Mouse (Mus musculus): ENCODE data around the gene Hist1h4b. TPM values are rescaled to one million over a fixed set of nuclear protein-coding genes. Genes with fewer than 3 reads are reported as not detected.
"Not testable (repeated sequence)": the region's sequence is repeated elsewhere in the genome, so short reads cannot be mapped to it uniquely, and the experiment has no call there.

Gene Hist1h4b
- polyA plus RNA-seq, 1 experiment from 2014 or later: 3.7 TPM

DNA sequence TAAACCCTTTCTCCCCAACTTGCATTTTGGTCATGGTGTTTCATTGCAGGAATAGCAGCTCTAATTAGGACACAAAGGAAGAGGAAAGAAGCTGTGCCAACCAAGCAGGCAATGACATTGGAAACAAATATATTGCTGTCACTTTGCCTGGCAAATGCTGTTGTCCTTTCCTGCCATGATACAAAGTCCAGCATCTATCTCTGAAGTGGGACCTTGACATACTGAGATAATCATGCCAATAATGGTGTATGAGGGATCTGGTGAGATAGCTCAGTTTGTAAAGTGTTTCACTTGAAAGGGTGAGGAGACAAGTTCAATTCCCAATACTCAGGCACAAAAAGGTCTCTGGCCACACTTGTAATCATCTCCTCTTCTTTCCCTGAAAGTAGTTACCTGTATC lies 10.0 kb downstream of the Hist1h4b start:
- Histone ChIP-seq H3K4me3 (replicated peaks; ENCODE audit: low read length) (no peak overlapping the region), H3K4me2 (ENCODE audit: low read depth, low read length) (no peak overlapping the region), H3K27ac (ENCODE audit: low read length) (no peak overlapping the region), H3K4me1 (ENCODE audit: control insufficient read depth, insufficient read depth, low read length) (peaks cover 13% of the 10 kb centered on the region), H3K9me3 (replicated peaks; ENCODE audit: control insufficient read depth, low read length) (no peaks in the 10 kb centered on the region), H3K9ac (ENCODE audit: low read length) (no peak overlapping the region), H3K27me3 (ENCODE audit: control insufficient read depth, insufficient read depth, low read length) (no peaks in the 10 kb centered on the region), H3K36me3 (ENCODE audit: control insufficient read depth, insufficient read depth, low read length) (no peaks in the 10 kb centered on the region)
- ATAC-seq (ENCODE audit: insufficient read depth, low FRiP score): no peak

GRCm38 (mm10) chr13:23768834-23769397 lies 12.1 kb downstream of the Hist1h4b start:
- no peak overlapping the region for H3K27ac ChIP-seq (ENCODE audit: low read length)
- no peak overlapping the region for H3K9ac ChIP-seq (ENCODE audit: low read length)
- no peaks in the 10 kb centered on the region for H3K36me3 ChIP-seq (ENCODE audit: control insufficient read depth, insufficient read depth, low read length)
- no peak overlapping the region for H3K4me2 ChIP-seq (ENCODE audit: low read depth, low read length)
- ATAC-seq (ENCODE audit: insufficient read depth, low FRiP score): no peak
- H3K4me3 ChIP-seq (replicated peaks; ENCODE audit: low read length): no peak overlapping the region
- H3K9me3 ChIP-seq (replicated peaks; ENCODE audit: control insufficient read depth, low read length): no peaks in the 10 kb centered on the region
- peaks cover 6% of the 10 kb centered on the region for H3K4me1 ChIP-seq (ENCODE audit: control insufficient read depth, insufficient read depth, low read length)
- 49% methylated on average over 5 of the region's 5 CpGs for WGBS
- H3K27me3 ChIP-seq (ENCODE audit: control insufficient read depth, insufficient read depth, low read length): no peaks in the 10 kb centered on the region

- WGBS: 77% methylated on average over 2 of the region's 2 CpGs
- H3K4me2 ChIP-seq (ENCODE audit: low read depth, low read length); H3K27me3 ChIP-seq (ENCODE audit: control insufficient read depth, insufficient read depth, low read length); H3K4me3 ChIP-seq (replicated peaks; ENCODE audit: low read length); H3K27ac ChIP-seq (ENCODE audit: low read length); H3K36me3 ChIP-seq (ENCODE audit: control insufficient read depth, insufficient read depth, low read length); H3K4me1 ChIP-seq (ENCODE audit: control insufficient read depth, insufficient read depth, low read length); ATAC-seq (ENCODE audit: insufficient read depth, low FRiP score); H3K9me3 ChIP-seq (replicated peaks; ENCODE audit: control insufficient read depth, low read length); H3K9ac ChIP-seq (ENCODE audit: low read length): not testable (repeated sequence)
These were observed 12.8 kb downstream of the Hist1h4b start, which contains the start of gene Trim38 for GRCm38 (mm10) chr13:23769613-23770012. TSS of gene Trim38 (plus strand) at chr13:23769913.

GRCm38 (mm10) chr13:23772561-23773313 lies 15.9 kb downstream of the Hist1h4b start:
- Histone ChIP-seq H3K4me1 (ENCODE audit: control insufficient read depth, insufficient read depth, low read length) (no peaks in the 10 kb centered on the region), H3K9me3 (replicated peaks; ENCODE audit: control insufficient read depth, low read length) (no peaks in the 10 kb centered on the region), H3K4me2 (ENCODE audit: low read depth, low read length) (peak overlapping the region; percentile 43), H3K4me3 (replicated peaks; ENCODE audit: low read length) (peak overlapping the region; percentile 8), H3K27ac (ENCODE audit: low read length) (no peak overlapping the region), H3K27me3 (ENCODE audit: control insufficient read depth, insufficient read depth, low read length) (no peaks in the 10 kb centered on the region), H3K36me3 (ENCODE audit: control insufficient read depth, insufficient read depth, low read length) (no peaks in the 10 kb centered on the region), H3K9ac (ENCODE audit: low read length) (no peak overlapping the region)
- ATAC-seq (ENCODE audit: insufficient read depth, low FRiP score): peak; percentile 88
- WGBS: 21% methylated on average over 21 of the region's 21 CpGs

- no peak overlapping the region for H3K4me3 ChIP-seq (replicated peaks; ENCODE audit: low read length)
- WGBS: 91% methylated on average over 7 of the region's 7 CpGs
These were observed 21.5 kb downstream of the Hist1h4b start for GRCm38 (mm10) chr13:23778339-23778738.

DNA sequence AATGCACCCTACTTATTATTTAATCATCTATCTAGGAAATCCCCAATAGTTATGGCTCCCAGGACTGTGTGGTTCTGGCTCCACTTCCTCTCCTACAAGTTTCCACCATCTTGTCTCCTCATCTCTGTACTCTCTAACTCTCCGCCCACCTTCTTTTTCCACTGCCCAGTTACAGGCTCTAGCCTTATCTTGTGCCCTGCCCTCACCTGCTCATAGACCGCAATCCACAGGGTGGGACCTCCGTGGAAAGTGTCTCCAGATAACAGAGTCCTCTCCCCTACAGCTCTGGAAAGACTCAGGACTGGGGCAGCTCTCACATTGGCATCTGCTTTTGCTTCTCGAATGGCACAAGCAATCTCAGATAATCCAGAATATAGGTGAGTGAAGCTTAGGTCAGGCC lies 22.2 kb downstream of the Hist1h4b start:
- ATAC-seq (ENCODE audit: insufficient read depth, low FRiP score): no peak
- Histone ChIP-seq H3K4me1 (ENCODE audit: control insufficient read depth, insufficient read depth, low read length) (no peaks in the 10 kb centered on the region), H3K9me3 (replicated peaks; ENCODE audit: control insufficient read depth, low read length) (no peaks in the 10 kb centered on the region), H3K27ac (ENCODE audit: low read length) (no peak overlapping the region), H3K27me3 (ENCODE audit: control insufficient read depth, insufficient read depth, low read length) (no peaks in the 10 kb centered on the region), H3K4me3 (replicated peaks; ENCODE audit: low read length) (no peak overlapping the region), H3K36me3 (ENCODE audit: control insufficient read depth, insufficient read depth, low read length) (no peaks in the 10 kb centered on the region), H3K9ac (ENCODE audit: low read length) (no peak overlapping the region), H3K4me2 (ENCODE audit: low read depth, low read length) (no peak overlapping the region)
- WGBS: 68% methylated on average over 4 of the region's 4 CpGs

More at GRCm38 (mm10) chr13:23778339-23778738, 21.5 kb downstream of the Hist1h4b start:
- Histone ChIP-seq H3K4me2 (ENCODE audit: low read depth, low read length) (no peak overlapping the region), H3K9me3 (replicated peaks; ENCODE audit: control insufficient read depth, low read length) (no peaks in the 10 kb centered on the region), H3K36me3 (ENCODE audit: control insufficient read depth, insufficient read depth, low read length) (no peaks in the 10 kb centered on the region), H3K27me3 (ENCODE audit: control insufficient read depth, insufficient read depth, low read length) (no peaks in the 10 kb centered on the region), H3K27ac (ENCODE audit: low read length) (no peak overlapping the region), H3K4me1 (ENCODE audit: control insufficient read depth, insufficient read depth, low read length) (no peaks in the 10 kb centered on the region), H3K9ac (ENCODE audit: low read length) (no peak overlapping the region)
- no peak for ATAC-seq (ENCODE audit: insufficient read depth, low FRiP score)

DNA sequence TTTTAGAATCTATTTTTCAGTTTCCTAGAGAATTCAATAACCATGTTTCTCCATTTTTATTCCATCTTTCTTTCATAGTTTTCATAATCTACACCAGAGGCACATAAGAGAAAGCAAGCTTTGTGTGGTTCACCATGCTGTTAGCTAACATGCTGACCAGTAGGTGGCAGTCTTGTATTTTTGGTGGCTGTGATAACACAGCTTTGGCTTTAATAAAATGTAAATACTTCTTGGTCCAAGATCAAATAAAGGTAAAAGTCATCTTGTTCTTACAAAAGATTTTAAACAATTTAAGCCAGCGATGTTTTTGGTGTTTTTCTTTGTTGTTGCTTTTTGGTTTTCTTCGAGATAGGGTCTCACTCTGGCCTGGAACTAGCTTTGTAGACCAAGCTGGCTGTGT lies 35.7 kb downstream of the Hist1h4b start:
- Histone ChIP-seq H3K4me2 (ENCODE audit: low read depth, low read length) (no peak overlapping the region), H3K27ac (ENCODE audit: low read length) (no peak overlapping the region), H3K4me1 (ENCODE audit: control insufficient read depth, insufficient read depth, low read length) (no peaks in the 10 kb centered on the region), H3K27me3 (ENCODE audit: control insufficient read depth, insufficient read depth, low read length) (no peaks in the 10 kb centered on the region), H3K9ac (ENCODE audit: low read length) (no peak overlapping the region), H3K4me3 (replicated peaks; ENCODE audit: low read length) (no peak overlapping the region), H3K36me3 (ENCODE audit: control insufficient read depth, insufficient read depth, low read length) (no peaks in the 10 kb centered on the region), H3K9me3 (replicated peaks; ENCODE audit: control insufficient read depth, low read length) (no peaks in the 10 kb centered on the region)
- no peak for ATAC-seq (ENCODE audit: insufficient read depth, low FRiP score)
- WGBS: 42% methylated on average over 2 of the region's 2 CpGs

DNA sequence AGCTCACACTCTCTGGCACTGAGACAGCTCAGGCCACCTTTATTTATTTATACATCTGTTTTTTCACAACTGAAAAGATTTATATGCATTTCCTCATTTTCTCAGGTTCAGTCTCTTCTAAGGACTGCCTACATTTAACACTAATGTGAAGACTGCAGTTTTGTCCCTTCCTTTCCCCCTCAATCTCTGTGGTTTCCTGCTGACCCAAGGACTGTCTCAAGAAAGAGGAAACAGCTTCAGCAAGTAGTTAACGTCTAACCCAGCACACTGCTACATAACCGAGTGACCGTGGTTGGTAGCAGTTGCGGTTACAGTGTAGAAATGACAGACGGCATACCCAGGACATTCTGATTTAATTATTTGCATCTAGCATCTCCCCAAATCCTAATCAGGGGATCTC lies 42.6 kb downstream of the Hist1h4b start:
- 76% methylated on average over 5 of the region's 5 CpGs for WGBS
- H3K9me3 ChIP-seq (replicated peaks; ENCODE audit: control insufficient read depth, low read length): no peaks in the 10 kb centered on the region
- no peaks in the 10 kb centered on the region for H3K36me3 ChIP-seq (ENCODE audit: control insufficient read depth, insufficient read depth, low read length)
- H3K4me1 ChIP-seq (ENCODE audit: control insufficient read depth, insufficient read depth, low read length): no peaks in the 10 kb centered on the region
- no peak overlapping the region for H3K27ac ChIP-seq (ENCODE audit: low read length)
- no peaks in the 10 kb centered on the region for H3K27me3 ChIP-seq (ENCODE audit: control insufficient read depth, insufficient read depth, low read length)
- H3K9ac ChIP-seq (ENCODE audit: low read length): no peak overlapping the region
- H3K4me2 ChIP-seq (ENCODE audit: low read depth, low read length): no peak overlapping the region
- no peak for ATAC-seq (ENCODE audit: insufficient read depth, low FRiP score)
- H3K4me3 ChIP-seq (replicated peaks; ENCODE audit: low read length): no peak overlapping the region

GRCm38 (mm10) chr13:23804532-23804931 lies 47.7 kb downstream of the Hist1h4b start:
- no peak overlapping the region for H3K4me2 ChIP-seq (ENCODE audit: low read depth, low read length)
- H3K9ac ChIP-seq (ENCODE audit: low read length): no peak overlapping the region
- no peaks in the 10 kb centered on the region for H3K4me1 ChIP-seq (ENCODE audit: control insufficient read depth, insufficient read depth, low read length)
- no peaks in the 10 kb centered on the region for H3K27me3 ChIP-seq (ENCODE audit: control insufficient read depth, insufficient read depth, low read length)
- H3K4me3 ChIP-seq (replicated peaks; ENCODE audit: low read length): no peak overlapping the region
- no peak for ATAC-seq (ENCODE audit: insufficient read depth, low FRiP score)
- no peaks in the 10 kb centered on the region for H3K9me3 ChIP-seq (replicated peaks; ENCODE audit: control insufficient read depth, low read length)
- no peak overlapping the region for H3K27ac ChIP-seq (ENCODE audit: low read length)
- H3K36me3 ChIP-seq (ENCODE audit: control insufficient read depth, insufficient read depth, low read length): no peaks in the 10 kb centered on the region
- WGBS: 50% methylated on average over 2 of the region's 2 CpGs

Measured in stomach, embryonic 16.5 days (tissue).